Mouse (Mus musculus): Measurements from ENCODE around the gene Srf.

Srf gene

DNA sequence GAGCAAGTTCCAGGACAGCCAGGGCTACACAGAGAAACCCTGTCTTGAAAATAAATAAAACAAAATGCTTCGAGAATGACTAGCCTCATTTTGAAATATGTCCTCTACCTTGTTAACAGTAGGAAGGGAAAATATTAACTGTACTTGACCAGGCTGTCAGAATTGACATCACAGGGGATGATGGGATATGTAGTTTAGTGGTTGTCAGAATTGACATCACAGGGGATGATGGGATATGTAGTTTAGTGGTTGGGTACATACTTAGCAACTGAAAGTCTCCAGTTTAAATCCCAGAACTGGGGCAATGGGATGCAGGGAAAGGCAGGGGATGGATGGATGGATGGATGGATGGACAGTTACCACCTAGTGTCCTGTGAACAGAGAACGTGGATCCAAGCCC lies 42.6 kb downstream of the Srf start:
- no peak for DNase-seq (ENCODE audit: low read depth)

DNA sequence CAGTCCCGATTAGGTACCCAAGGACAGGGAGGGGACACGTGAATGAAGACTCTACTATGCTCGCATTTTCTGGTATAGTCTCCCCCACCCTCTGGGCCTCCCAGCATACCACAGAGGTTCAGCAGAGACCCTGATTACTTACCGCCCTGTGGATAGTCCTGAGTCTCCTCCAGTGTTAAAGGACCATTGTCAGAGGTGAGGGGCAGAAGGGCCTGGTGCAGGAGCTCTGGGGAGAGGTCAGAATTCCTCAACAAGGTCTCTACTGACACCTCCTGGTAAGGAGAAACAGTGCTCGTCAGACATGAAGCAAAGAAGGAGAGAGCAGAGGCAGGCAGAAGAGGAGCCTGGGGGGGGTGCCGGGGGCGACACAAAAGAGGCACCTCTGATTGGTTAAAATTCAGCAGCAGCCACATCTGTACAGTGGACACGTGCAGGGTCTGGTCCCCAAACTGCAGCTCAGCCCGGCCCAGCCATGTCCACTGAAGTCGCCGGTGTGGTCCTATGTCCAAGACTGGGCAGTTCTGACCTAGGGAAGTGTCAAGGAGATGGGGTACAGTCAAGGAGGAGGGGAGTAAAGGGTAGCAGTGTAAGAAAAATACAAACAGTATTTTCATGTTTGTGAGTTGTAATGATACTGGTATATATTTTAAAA lies 44.8 kb downstream of the Srf start:
- peak; percentile 12 for DNase-seq (ENCODE audit: low read depth)

DNA sequence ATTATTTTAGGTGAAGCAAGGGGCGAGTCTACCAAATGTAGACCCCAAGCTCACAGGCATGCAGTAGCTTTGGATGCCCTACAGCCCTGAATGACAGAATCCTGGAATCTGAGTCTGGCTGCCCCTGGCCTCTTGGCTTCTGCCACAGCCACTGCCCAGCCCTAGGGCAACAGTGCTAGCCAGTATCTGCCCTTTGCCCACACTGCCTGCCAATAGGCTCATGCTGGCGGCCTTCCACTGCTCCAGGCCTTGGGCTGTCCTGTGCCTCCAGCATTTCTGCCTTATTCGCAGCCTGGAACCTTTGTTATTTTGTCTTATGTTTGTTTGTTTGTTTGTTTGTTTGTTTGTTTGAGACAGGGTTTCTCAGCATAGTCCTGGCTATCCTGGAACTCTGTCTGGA lies 50.4 kb downstream of the Srf start:
- DNase-seq (ENCODE audit: low read depth): no peak

DNA sequence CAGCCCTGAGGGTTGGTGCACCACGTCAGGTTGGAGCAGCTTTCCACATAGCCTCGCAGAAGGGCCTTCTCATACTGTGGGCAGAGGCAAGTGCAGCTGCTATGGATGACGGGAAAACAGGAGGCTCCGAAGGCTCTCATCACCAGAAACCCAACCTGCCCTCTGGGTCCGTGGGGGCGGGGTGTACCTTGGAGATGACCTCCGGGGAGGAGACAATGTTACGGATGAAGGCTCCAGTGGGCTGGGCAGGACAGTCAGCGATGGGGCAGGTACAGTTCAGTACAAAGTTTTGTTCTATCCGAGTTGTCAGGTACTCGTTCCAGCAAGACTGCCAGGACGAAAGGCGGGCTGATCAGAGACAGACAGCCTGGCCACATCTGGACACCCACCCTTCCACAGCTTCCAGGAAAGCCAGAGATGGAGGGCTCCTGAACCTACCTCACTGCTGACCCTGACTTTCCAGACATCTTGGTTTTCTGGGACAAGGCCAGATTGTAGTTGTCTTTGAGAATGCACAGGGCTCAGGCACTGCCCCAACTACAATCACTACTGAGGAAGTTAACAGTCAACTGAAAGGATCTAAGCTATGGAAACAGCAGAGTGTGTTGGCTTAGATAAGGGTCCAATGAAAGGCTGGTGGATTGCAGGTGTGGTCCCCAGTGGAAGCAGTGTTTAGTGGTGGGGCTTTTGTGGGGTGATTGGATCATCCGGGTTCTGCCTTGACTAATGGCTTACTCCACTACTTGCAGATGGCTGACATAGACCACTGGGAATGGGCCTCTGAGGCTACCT lies 51.9 kb downstream of the Srf start:
- no peak for DNase-seq (ENCODE audit: low read depth)

DNA sequence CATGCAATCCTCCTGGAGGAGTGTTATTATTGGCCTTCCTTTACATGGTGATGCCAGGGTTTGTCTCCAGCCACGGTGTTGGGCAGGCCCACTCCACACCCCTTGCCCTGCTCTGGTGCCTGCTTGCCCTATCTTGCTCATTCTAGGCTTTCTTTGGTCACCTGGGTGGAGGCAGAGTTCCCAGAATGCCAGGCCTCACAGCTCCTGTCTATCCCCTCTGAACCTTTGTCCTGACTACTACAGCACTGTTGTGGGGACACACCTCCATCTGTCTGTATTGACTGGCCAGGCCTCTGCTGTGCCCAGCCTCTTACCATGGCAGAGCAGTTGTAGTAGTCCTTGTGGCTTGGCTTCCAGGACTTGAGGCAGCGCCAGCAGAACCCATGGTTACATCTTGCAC lies 53.2 kb downstream of the Srf start:
- no peak for DNase-seq (ENCODE audit: low read depth)

Measured in induced T-regulatory cell, adult 2 months (primary cell).